Mouse (Mus musculus): ENCODE measurements at regions not wholly inside any gene's neighbourhood (a gene's known extent, or its start where the extent isn't known, plus 50 kb on each side); places are given as distances from the start of the nearest gene placed in this dataset.

DNA sequence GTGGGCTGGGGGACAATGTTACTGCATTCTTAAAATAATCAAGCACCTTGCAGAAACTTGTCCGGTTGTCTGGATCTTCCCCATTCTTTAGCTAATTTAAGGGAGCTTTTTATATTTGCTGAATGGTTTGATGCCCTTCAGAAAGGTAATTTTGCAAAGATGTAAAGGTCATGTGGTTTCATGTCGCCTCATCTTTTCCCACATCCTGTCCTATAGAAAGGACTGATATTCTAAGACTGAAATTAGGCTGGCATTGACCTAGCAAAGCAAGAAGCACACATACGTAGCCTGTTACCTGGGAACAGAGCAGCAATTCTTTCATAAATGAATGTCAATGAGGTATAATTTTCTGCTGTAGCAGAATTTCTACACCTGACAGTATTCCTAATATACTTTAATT is 315.4 kb downstream of the Cog6 start:
- TF ChIP-seq CTCF (IDR thresholded peaks at IDR 0.05; ENCODE audit: borderline replicate concordance, insufficient read depth, low read depth, low read length) (no peak), POLR2A (IDR thresholded peaks at IDR 0.05; ENCODE audit: borderline replicate concordance, insufficient read depth, low read length) (no peak)

Measured in cerebellum, adult 2 months (tissue).